Mouse (Mus musculus): ENCODE measurements around the gene Slc23a4. TPM values are rescaled to one million over a fixed set of nuclear protein-coding genes. Genes with fewer than 3 reads are reported as not detected.

Gene Slc23a4
- polyA plus RNA-seq, 1 experiment, result not detected

GRCm38 (mm10) chr6:34903441-34903840 lies 84.8 kb downstream of the Slc23a4 start:
- Histone ChIP-seq H3K4me1 (ENCODE audit: control insufficient read depth, insufficient read depth, low read length) (peaks cover 16% of the 10 kb centered on the region), H3K4me3 (ENCODE audit: insufficient read depth, low read depth, low read length) (no peak overlapping the region), H3K27ac (ENCODE audit: insufficient read depth, low read depth, low read length) (no peak overlapping the region)
- TF ChIP-seq POLR2A (IDR thresholded peaks at IDR 0.05; ENCODE audit: insufficient read depth, low read depth, low read length), result no peak
- TF ChIP-seq CTCF (IDR thresholded peaks at IDR 0.05; ENCODE audit: insufficient read depth, low read depth, low read length), result no peak
- WGBS, result 88% methylated on average over 5 of the region's 5 CpGs

- TF ChIP-seq POLR2A (IDR thresholded peaks at IDR 0.05; ENCODE audit: insufficient read depth, low read depth, low read length) (no peak), CTCF (IDR thresholded peaks at IDR 0.05; ENCODE audit: insufficient read depth, low read depth, low read length) (no peak)
- 93% methylated on average over 7 of the region's 7 CpGs for WGBS
- Histone ChIP-seq H3K4me1 (ENCODE audit: control insufficient read depth, insufficient read depth, low read length) (peaks cover 10% of the 10 kb centered on the region; the same call in 1 of the 2 replicates), H3K4me3 (ENCODE audit: insufficient read depth, low read depth, low read length) (no peak overlapping the region), H3K27ac (ENCODE audit: insufficient read depth, low read depth, low read length) (no peak overlapping the region)
Observed at GRCm38 (mm10) chr6:34902578-34902977, 85.6 kb downstream of the Slc23a4 start.

- WGBS, result 44% methylated on average over 9 of the region's 9 CpGs
- Histone ChIP-seq H3K27ac (ENCODE audit: insufficient read depth, low read depth, low read length) (no peak overlapping the region), H3K4me1 (ENCODE audit: control insufficient read depth, insufficient read depth, low read length) (peaks cover 5% of the 10 kb centered on the region; the same call in 1 of the 2 replicates), H3K4me3 (ENCODE audit: insufficient read depth, low read depth, low read length) (no peak overlapping the region)
- TF ChIP-seq CTCF (IDR thresholded peaks at IDR 0.05; ENCODE audit: insufficient read depth, low read depth, low read length) (no peak), POLR2A (IDR thresholded peaks at IDR 0.05; ENCODE audit: insufficient read depth, low read depth, low read length) (no peak)
Observed at GRCm38 (mm10) chr6:34901911-34902444, 86.2 kb downstream of the Slc23a4 start.

- TF ChIP-seq POLR2A (IDR thresholded peaks at IDR 0.05; ENCODE audit: insufficient read depth, low read depth, low read length) (no peak), CTCF (IDR thresholded peaks at IDR 0.05; ENCODE audit: insufficient read depth, low read depth, low read length) (no peak)
- no peak overlapping the region for H3K4me3 ChIP-seq (ENCODE audit: insufficient read depth, low read depth, low read length)
- no peak overlapping the region for H3K27ac ChIP-seq (ENCODE audit: insufficient read depth, low read depth, low read length)
- peaks cover 8% of the 10 kb centered on the region for H3K4me1 ChIP-seq (ENCODE audit: control insufficient read depth, insufficient read depth, low read length)
- 81% methylated on average over 2 of the region's 2 CpGs for WGBS
Observed at GRCm38 (mm10) chr6:34900990-34901389, 87.2 kb downstream of the Slc23a4 start.

GRCm38 (mm10) chr6:34899127-34899526 lies 89.1 kb downstream of the Slc23a4 start:
- 91% methylated on average over 2 of the region's 2 CpGs for WGBS
- peaks cover 14% of the 10 kb centered on the region for H3K4me1 ChIP-seq (ENCODE audit: control insufficient read depth, insufficient read depth, low read length)
- TF ChIP-seq CTCF (IDR thresholded peaks at IDR 0.05; ENCODE audit: insufficient read depth, low read depth, low read length) (no peak), POLR2A (IDR thresholded peaks at IDR 0.05; ENCODE audit: insufficient read depth, low read depth, low read length) (no peak)

GRCm38 (mm10) chr6:34896168-34896780 lies 91.9 kb downstream of the Slc23a4 start:
- H3K4me3 ChIP-seq (ENCODE audit: insufficient read depth, low read depth, low read length), result no peak overlapping the region
- peaks cover 10% of the 10 kb centered on the region for H3K4me1 ChIP-seq (ENCODE audit: control insufficient read depth, insufficient read depth, low read length)
- WGBS, result 69% methylated on average over 16 of the region's 16 CpGs
- H3K27ac ChIP-seq (ENCODE audit: insufficient read depth, low read depth, low read length), result no peak overlapping the region
- no peak for TF ChIP-seq CTCF (IDR thresholded peaks at IDR 0.05; ENCODE audit: insufficient read depth, low read depth, low read length)
- no peak for TF ChIP-seq POLR2A (IDR thresholded peaks at IDR 0.05; ENCODE audit: insufficient read depth, low read depth, low read length)

More at GRCm38 (mm10) chr6:34899127-34899526, 89.1 kb downstream of the Slc23a4 start:
- no peak overlapping the region for H3K4me3 ChIP-seq (ENCODE audit: insufficient read depth, low read depth, low read length)
- H3K27ac ChIP-seq (ENCODE audit: insufficient read depth, low read depth, low read length), result no peak overlapping the region

GRCm38 (mm10) chr6:34895569-34895968 lies 92.6 kb downstream of the Slc23a4 start:
- Histone ChIP-seq H3K4me3 (ENCODE audit: insufficient read depth, low read depth, low read length) (no peak overlapping the region), H3K27ac (ENCODE audit: insufficient read depth, low read depth, low read length) (no peak overlapping the region), H3K4me1 (ENCODE audit: control insufficient read depth, insufficient read depth, low read length) (peaks cover 10% of the 10 kb centered on the region)
- TF ChIP-seq CTCF (IDR thresholded peaks at IDR 0.05; ENCODE audit: insufficient read depth, low read depth, low read length) (no peak), POLR2A (IDR thresholded peaks at IDR 0.05; ENCODE audit: insufficient read depth, low read depth, low read length) (no peak)
- 95% methylated on average over 7 of the region's 7 CpGs for WGBS

Other genes starting within 250 kb of the Slc23a4 start
- not detected in 2 replicates for gene Agbl3, start 208.0 kb downstream of the Slc23a4 start, polyA plus RNA-seq (2012; ENCODE audit: insufficient read depth, insufficient read length, low replicate concordance, missing spikeins)
- not detected in 2 replicates for gene Tmem140, start 125.3 kb downstream of the Slc23a4 start, polyA plus RNA-seq (2012; ENCODE audit: insufficient read depth, insufficient read length, low replicate concordance, missing spikeins)
- gene Cyren, start 110.3 kb downstream of the Slc23a4 start, polyA plus RNA-seq (2012; ENCODE audit: insufficient read depth, insufficient read length, low replicate concordance, missing spikeins), result not detected in 2 replicates
- gene Wdr91, start 77.5 kb downstream of the Slc23a4 start, polyA plus RNA-seq (2012; ENCODE audit: insufficient read depth, insufficient read length, low replicate concordance, missing spikeins), result not detected in 2 replicates
- not detected in 2 replicates for gene Stra8, start 68.2 kb downstream of the Slc23a4 start, polyA plus RNA-seq (2012; ENCODE audit: insufficient read depth, insufficient read length, low replicate concordance, missing spikeins)
- gene Cnot4, start 145.3 kb upstream of the Slc23a4 start, polyA plus RNA-seq (2012; ENCODE audit: insufficient read depth, insufficient read length, low replicate concordance, missing spikeins), result 164 TPM in 1 of 2 replicates, not detected in the other
- gene Nup205, start 189.0 kb upstream of the Slc23a4 start, polyA plus RNA-seq (2012; ENCODE audit: insufficient read depth, insufficient read length, low replicate concordance, missing spikeins), result not detected in 2 replicates

Measured in olfactory bulb, adult 2 months (tissue).